Mouse (Mus musculus): ENCODE measurements around the gene Mc1r. TPM values are rescaled to one million over a fixed set of nuclear protein-coding genes. Genes with fewer than 3 reads are reported as not detected.

Gene Mc1r
- not detected in 2 replicates for polyA plus RNA-seq (2012; rRNA removed)

GRCm38 (mm10) chr8:123406786-123407185 is at the start of gene Mc1r:
Gene Mc1r (plus strand): TSS chr8:123407107.
- no peak within 1 kb of the TSS for H3K4me3 ChIP-seq (ENCODE audit: low read depth, low read length)
- peaks cover 22% of the 10 kb centered on the region for H3K27me3 ChIP-seq (ENCODE audit: control insufficient read depth, insufficient read depth, low read length)
- WGBS: 8% methylated on average over 4 of the region's 4 CpGs
- H3K27ac ChIP-seq (ENCODE audit: insufficient read depth, low read depth, low read length): no peak within 1 kb of the TSS
- 0 out of 2 replicates have a peak, but pooled peaks cover 4% of the 10 kb centered on the region for H3K36me3 ChIP-seq (ENCODE audit: control insufficient read depth, insufficient read depth, low read length)
- peaks cover 4% of the 10 kb centered on the region for H3K4me1 ChIP-seq (ENCODE audit: control insufficient read depth, insufficient read depth, insufficient read length, low read length)
- TF ChIP-seq POLR2A (IDR thresholded peaks at IDR 0.05; ENCODE audit: low read depth, low read length) (no peak), CTCF (IDR thresholded peaks at IDR 0.05; ENCODE audit: extremely low read depth, insufficient read length, insufficient replicate concordance, low read depth, low read length) (peak; percentile 91)

GRCm38 (mm10) chr8:123361082-123361739 is 45.7 kb upstream of the Mc1r start:
- H3K27me3 ChIP-seq (ENCODE audit: control insufficient read depth, insufficient read depth, low read length): no peaks in the 10 kb centered on the region
- no peaks in the 10 kb centered on the region for H3K4me1 ChIP-seq (ENCODE audit: control insufficient read depth, insufficient read depth, insufficient read length, low read length)
- peaks cover 39% of the 10 kb centered on the region for H3K36me3 ChIP-seq (ENCODE audit: control insufficient read depth, insufficient read depth, low read length)
- no peak overlapping the region for H3K27ac ChIP-seq (ENCODE audit: insufficient read depth, low read depth, low read length)
- WGBS: 58% methylated on average over 12 of the region's 12 CpGs
- no peak overlapping the region for H3K4me3 ChIP-seq (ENCODE audit: low read depth, low read length)
- TF ChIP-seq CTCF (IDR thresholded peaks at IDR 0.05; ENCODE audit: extremely low read depth, insufficient read length, insufficient replicate concordance, low read depth, low read length) (peak; percentile 84; the same call in 1 of the 2 replicates), POLR2A (IDR thresholded peaks at IDR 0.05; ENCODE audit: low read depth, low read length) (no peak)

GRCm38 (mm10) chr8:123373403-123374238 is 33.3 kb upstream of the Mc1r start, which contains the start of gene Tcf25:
Gene Tcf25 (plus strand): TSS chr8:123373753.
- H3K27ac ChIP-seq (ENCODE audit: insufficient read depth, low read depth, low read length): peak within 1 kb of the TSS; percentile 92
- peaks cover under 1% of the 10 kb centered on the region; the same call in 1 of the 2 replicates for H3K36me3 ChIP-seq (ENCODE audit: control insufficient read depth, insufficient read depth, low read length)
- peak within 1 kb of the TSS; percentile 81 for H3K4me3 ChIP-seq (ENCODE audit: low read depth, low read length)
- under 1% methylated on average over 75 of the region's 75 CpGs for WGBS
- H3K27me3 ChIP-seq (ENCODE audit: control insufficient read depth, insufficient read depth, low read length): no peaks in the 10 kb centered on the region
- TF ChIP-seq CTCF (IDR thresholded peaks at IDR 0.05; ENCODE audit: extremely low read depth, insufficient read length, insufficient replicate concordance, low read depth, low read length): peak; percentile 49
- peak; percentile 74 for TF ChIP-seq POLR2A (IDR thresholded peaks at IDR 0.05; ENCODE audit: low read depth, low read length)
- peaks cover 4% of the 10 kb centered on the region; the same call in 1 of the 2 replicates for H3K4me1 ChIP-seq (ENCODE audit: control insufficient read depth, insufficient read depth, insufficient read length, low read length)

- Histone ChIP-seq H3K4me1 (ENCODE audit: control insufficient read depth, insufficient read depth, insufficient read length, low read length) (peaks cover 4% of the 10 kb centered on the region; the same call in 1 of the 2 replicates), H3K27ac (ENCODE audit: insufficient read depth, low read depth, low read length) (peak overlapping the region; percentile 92), H3K4me3 (ENCODE audit: low read depth, low read length) (peak overlapping the region; percentile 81), H3K36me3 (ENCODE audit: control insufficient read depth, insufficient read depth, low read length) (no peaks in the 10 kb centered on the region; the same call in 1 of the 2 replicates), H3K27me3 (ENCODE audit: control insufficient read depth, insufficient read depth, low read length) (no peaks in the 10 kb centered on the region)
- TF ChIP-seq POLR2A (IDR thresholded peaks at IDR 0.05; ENCODE audit: low read depth, low read length) (no peak), CTCF (IDR thresholded peaks at IDR 0.05; ENCODE audit: extremely low read depth, insufficient read length, insufficient replicate concordance, low read depth, low read length) (no peak)
- under 1% methylated on average over 20 of the region's 20 CpGs for WGBS
These were observed 32.7 kb upstream of the Mc1r start for GRCm38 (mm10) chr8:123374239-123374578.

GRCm38 (mm10) chr8:123375701-123376100 is 31.2 kb upstream of the Mc1r start:
- peaks cover 2% of the 10 kb centered on the region; the same call in 1 of the 2 replicates for H3K36me3 ChIP-seq (ENCODE audit: control insufficient read depth, insufficient read depth, low read length)
- H3K27me3 ChIP-seq (ENCODE audit: control insufficient read depth, insufficient read depth, low read length): no peaks in the 10 kb centered on the region
- no peak overlapping the region for H3K27ac ChIP-seq (ENCODE audit: insufficient read depth, low read depth, low read length)
- TF ChIP-seq CTCF (IDR thresholded peaks at IDR 0.05; ENCODE audit: extremely low read depth, insufficient read length, insufficient replicate concordance, low read depth, low read length) (no peak), POLR2A (IDR thresholded peaks at IDR 0.05; ENCODE audit: low read depth, low read length) (no peak)
- 72% methylated on average over 10 of the region's 10 CpGs for WGBS
- peaks cover 4% of the 10 kb centered on the region; the same call in 1 of the 2 replicates for H3K4me1 ChIP-seq (ENCODE audit: control insufficient read depth, insufficient read depth, insufficient read length, low read length)
- no peak overlapping the region for H3K4me3 ChIP-seq (ENCODE audit: low read depth, low read length)

GRCm38 (mm10) chr8:123376106-123376505 is 30.8 kb upstream of the Mc1r start:
- H3K4me1 ChIP-seq (ENCODE audit: control insufficient read depth, insufficient read depth, insufficient read length, low read length): peaks cover 4% of the 10 kb centered on the region; the same call in 1 of the 2 replicates
- H3K36me3 ChIP-seq (ENCODE audit: control insufficient read depth, insufficient read depth, low read length): peaks cover 3% of the 10 kb centered on the region; the same call in 1 of the 2 replicates
- H3K27ac ChIP-seq (ENCODE audit: insufficient read depth, low read depth, low read length): no peak overlapping the region
- H3K4me3 ChIP-seq (ENCODE audit: low read depth, low read length): no peak overlapping the region
- H3K27me3 ChIP-seq (ENCODE audit: control insufficient read depth, insufficient read depth, low read length): no peaks in the 10 kb centered on the region
- no peak for TF ChIP-seq CTCF (IDR thresholded peaks at IDR 0.05; ENCODE audit: extremely low read depth, insufficient read length, insufficient replicate concordance, low read depth, low read length)
- TF ChIP-seq POLR2A (IDR thresholded peaks at IDR 0.05; ENCODE audit: low read depth, low read length): no peak
- 62% methylated on average over 8 of the region's 8 CpGs for WGBS

- H3K36me3 ChIP-seq (ENCODE audit: control insufficient read depth, insufficient read depth, low read length): peaks cover 43% of the 10 kb centered on the region
- TF ChIP-seq POLR2A (IDR thresholded peaks at IDR 0.05; ENCODE audit: low read depth, low read length): no peak
- no peak for TF ChIP-seq CTCF (IDR thresholded peaks at IDR 0.05; ENCODE audit: extremely low read depth, insufficient read length, insufficient replicate concordance, low read depth, low read length)
- H3K27ac ChIP-seq (ENCODE audit: insufficient read depth, low read depth, low read length): no peak overlapping the region
- 90% methylated on average over 4 of the region's 4 CpGs for whole genome bisulfite sequencing
- H3K27me3 ChIP-seq (ENCODE audit: control insufficient read depth, insufficient read depth, low read length): no peaks in the 10 kb centered on the region
- H3K4me3 ChIP-seq (ENCODE audit: low read depth, low read length): no peak overlapping the region
- H3K4me1 ChIP-seq (ENCODE audit: control insufficient read depth, insufficient read depth, insufficient read length, low read length): peaks cover 4% of the 10 kb centered on the region; the same call in 1 of the 2 replicates
These were observed 25.2 kb upstream of the Mc1r start for GRCm38 (mm10) chr8:123381711-123382110.
